Mouse (Mus musculus) heart, adult 2 months (tissue): ENCODE data around the gene Suv39h2. TPM values are rescaled to one million over a fixed set of nuclear protein-coding genes. Genes with fewer than 3 reads are reported as not detected.

Experiments
- DNase-seq, 2 experiments: peaks; one replicate each; pipeline ENCODE4 v3.0.0; 2021
- H3K27ac ChIP-seq: fragments of 200-600 bp; 2 replicates; pipeline ENCODE4 v1.8.1; 2022
- H3K27me3 ChIP-seq: fragments of 200-500 bp; 2 replicates; pipeline ENCODE4 v1.6.1; 2012; ENCODE audit warnings: mild to moderate bottlenecking, low read length, inconsistent platforms, mixed read lengths; ENCODE audit not compliant: control insufficient read depth, insufficient read depth
- H3K36me3 ChIP-seq: fragments of 200-500 bp; 2 replicates; pipeline ENCODE4 v1.6.1; 2012; ENCODE audit warnings: low read length, inconsistent platforms; ENCODE audit not compliant: control insufficient read depth, insufficient read depth
- H3K4me1 ChIP-seq: fragments of 200-500 bp; 2 replicates; pipeline ENCODE4 v1.6.1; 2011; ENCODE audit warnings: low read length; ENCODE audit not compliant: control insufficient read depth, insufficient read depth
- H3K4me3 ChIP-seq: fragments of 200-600 bp; 2 replicates; pipeline ENCODE4 v1.8.1; 2022
- H3K79me2 ChIP-seq: fragments of 200-500 bp; replicated peaks from 2 replicates; pipeline ENCODE4 v1.6.1; 2012; ENCODE audit warnings: mild to moderate bottlenecking, inconsistent platforms, low read length, moderate library complexity, mixed read lengths; ENCODE audit not compliant: control insufficient read depth, insufficient read depth
- H3K9ac ChIP-seq: fragments of 200-500 bp; 2 replicates; pipeline ENCODE4 v1.6.1; 2012; ENCODE audit warnings: low read depth, mild to moderate bottlenecking, control low read depth, inconsistent platforms, low read length, mixed read lengths
- CTCF ChIP-seq: fragments of 200-600 bp; IDR thresholded peaks from 2 replicates; pipeline ENCODE4 v1.8.1; 2022; ENCODE audit warnings: antibody characterized with exemption, mild to moderate bottlenecking, moderate library complexity
- EP300 ChIP-seq: fragments of 200-500 bp; IDR thresholded peaks from 2 replicates; pipeline ENCODE4 v1.6.1; 2011; ENCODE audit warnings: low read depth, low read length, control low read depth; ENCODE audit not compliant: insufficient read depth
- POLR2A ChIP-seq: fragments of 200-500 bp; IDR thresholded peaks from 2 replicates; pipeline ENCODE4 v1.6.1; 2011; ENCODE audit warnings: mild to moderate bottlenecking, low read depth, low read length, control low read depth; ENCODE audit not compliant: insufficient read depth
- WGBS: fragments of 180-500 bp; shearing (Covaris S2); methylation state at CpG from one replicate; pipeline ENCODE4 v1.1.7; 2018; 5-methylcytosine and 5-hydroxymethylcytosine counted together
- intact Hi-C: fragments of 180-260 bp; cut with DNase I; formaldehyde crosslinking; loops from one replicate; pipeline ENCODE4 v1.15.1; 2025
- polyA plus RNA-seq: library from polyadenylated mRNA; depleted of rRNA; stranded (reverse); fragments of >200 nt; gene quantifications from 2 replicates; pipeline ENCODE4 v1.2.3, GENCODE M21; 2012; rRNA removed
- total RNA-seq, 2 experiments: library from RNA; stranded (reverse); gene quantifications; 2 replicates each; pipeline ENCODE4 v1.2.3; 2021

The Suv39h2 gene
- total and polyA plus RNA-seq, 3 experiments = 0.23 to 0.96 (median 0.50) TPM

DNA sequence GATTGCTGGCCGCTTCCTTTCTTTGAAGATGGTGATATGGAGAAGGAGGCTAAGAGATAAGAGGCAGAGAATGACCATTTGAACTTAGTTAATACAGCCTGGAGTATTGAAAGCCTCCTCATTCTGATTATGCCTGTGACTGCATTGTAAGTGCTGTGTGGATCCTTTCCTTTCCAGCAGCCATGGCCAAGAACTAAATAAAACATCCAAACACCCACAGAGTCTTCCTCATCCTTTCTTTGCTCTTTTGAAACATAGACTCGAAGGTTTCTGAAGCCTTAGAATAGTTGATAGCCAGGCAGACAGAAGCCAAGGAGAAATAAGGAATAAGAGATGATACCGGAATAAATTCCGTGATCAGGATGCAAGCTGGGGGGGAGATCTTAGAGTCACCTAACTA, 68.8 kb downstream of the Suv39h2 start:
- DNase-seq = no peak
- WGBS = 62% methylated on average over 4 of the region's 4 CpGs
- no peaks in the 10 kb centered on the region for H3K79me2 ChIP-seq
- no peaks in the 10 kb centered on the region for H3K4me1 ChIP-seq
- intact Hi-C loops = no loop called here
- TF ChIP-seq CTCF = no peak
- TF ChIP-seq EP300 = no peak
- TF ChIP-seq POLR2A = no peak
- H3K4me3 ChIP-seq = no peak overlapping the region
- no peaks in the 10 kb centered on the region for H3K27me3 ChIP-seq
- no peak overlapping the region for H3K9ac ChIP-seq
- H3K27ac ChIP-seq = no peak overlapping the region
- H3K36me3 ChIP-seq = no peaks in the 10 kb centered on the region

Other genes starting within 250 kb of the Suv39h2 start
- 10 to 100 TPM in 1 of 2 experiments, 1 to 10 TPM in 1; 7.8 to 10.4 TPM for gene Nmt2, start 190.8 kb downstream of the Suv39h2 start, total RNA-seq
- gene Nmt2, start 190.8 kb downstream of the Suv39h2 start, polyA plus RNA-seq = 3.7 and 5.6 TPM in 2 replicates
- gene Rpp38, start 142.4 kb downstream of the Suv39h2 start, total RNA-seq = 1 to 10 TPM; 4.3 to 5.8 TPM
- gene Rpp38, start 142.4 kb downstream of the Suv39h2 start, polyA plus RNA-seq = 2.8 and 5.4 TPM in 2 replicates
- gene Acbd7, start 138.9 kb downstream of the Suv39h2 start, total RNA-seq = 1 to 10 TPM; 1.1 to 1.7 TPM
- gene Acbd7, start 138.9 kb downstream of the Suv39h2 start, polyA plus RNA-seq = not detected in 2 replicates
- not detected for gene Olah, start 77.8 kb downstream of the Suv39h2 start, total RNA-seq
- gene Olah, start 77.8 kb downstream of the Suv39h2 start, polyA plus RNA-seq = not detected in 2 replicates
- gene Meig1, start 52.4 kb downstream of the Suv39h2 start, total RNA-seq = 1 to 10 TPM; 1.9 to 2.4 TPM
- 1.0 and 1.8 TPM in 2 replicates for gene Meig1, start 52.4 kb downstream of the Suv39h2 start, polyA plus RNA-seq
- gene Dclre1c, start 50.9 kb downstream of the Suv39h2 start, total RNA-seq = 1 to 10 TPM; 2.1 to 2.7 TPM
- gene Dclre1c, start 50.9 kb downstream of the Suv39h2 start, polyA plus RNA-seq = 2.1 and 5.1 TPM in 2 replicates
- gene Gm45902, start 37.8 kb upstream of the Suv39h2 start, total RNA-seq = 1 to 10 TPM in 1 of 2 experiments, under 1 TPM in 1; 0.91 to 1.0 TPM
- 0.61 and 1.2 TPM in 2 replicates for gene Gm45902, start 37.8 kb upstream of the Suv39h2 start, polyA plus RNA-seq
- 10 to 100 TPM; 21.5 to 22.7 TPM for gene Hspa14, start 37.8 kb upstream of the Suv39h2 start, total RNA-seq
- 16.9 and 21.5 TPM in 2 replicates for gene Hspa14, start 37.8 kb upstream of the Suv39h2 start, polyA plus RNA-seq
- 10 to 100 TPM; 22.1 to 30.8 TPM for gene Cdnf, start 38.0 kb upstream of the Suv39h2 start, total RNA-seq
- gene Cdnf, start 38.0 kb upstream of the Suv39h2 start, polyA plus RNA-seq = 7.0 and 15.3 TPM in 2 replicates
- 10 to 100 TPM in 1 of 2 experiments, 1 to 10 TPM in 1; 5.5 to 10.1 TPM for gene Fam107b, start 95.5 kb upstream of the Suv39h2 start, total RNA-seq
- 3.2 and 4.7 TPM in 2 replicates for gene Fam107b, start 95.5 kb upstream of the Suv39h2 start, polyA plus RNA-seq